Mouse (Mus musculus): ENCODE results near the gene Syn2.

DNA sequence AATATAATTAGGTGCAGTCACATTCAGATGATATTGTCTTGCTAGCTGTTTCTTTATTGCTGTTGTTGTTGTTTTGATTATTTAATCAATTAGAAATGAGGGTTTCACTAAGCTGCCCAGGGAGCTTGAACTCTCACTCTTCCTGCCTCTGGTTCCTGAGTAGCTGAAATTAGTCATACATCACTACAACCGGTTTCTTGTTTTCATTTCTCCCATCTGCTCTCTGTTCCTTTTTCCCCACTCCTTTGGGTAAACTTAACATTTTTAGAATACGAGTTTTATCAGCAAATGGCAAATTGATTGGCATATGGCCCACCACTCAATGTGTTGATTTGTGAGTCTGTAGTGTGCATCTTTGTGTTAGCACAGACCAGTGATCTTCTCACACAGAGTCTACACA lies 172.4 kb downstream of the Syn2 start:
- no peak for TF ChIP-seq CTCF (IDR thresholded peaks at IDR 0.05; ENCODE audit: low read depth, low read length)
- TF ChIP-seq POLR2A (IDR thresholded peaks at IDR 0.05; ENCODE audit: extremely low read depth, insufficient read depth, low read length), result no peak
